Mouse (Mus musculus) lung, postnatal 0 days (tissue): ENCODE data around the gene Angptl8.
A peak's percentile ranks its signal among the peaks of the same experiment; 100 is the strongest.

Experiments
- CTCF ChIP-seq: IDR thresholded peaks from 2 replicates; pipeline ENCODE4 v1.5.1; 2016; ENCODE audit warnings: antibody characterized with exemption, mild to moderate bottlenecking
- EP300 ChIP-seq: IDR thresholded peaks from 2 replicates; pipeline ENCODE4 v1.6.1; 2016; ENCODE audit warnings: antibody characterized with exemption, mild to moderate bottlenecking, control low read depth

DNA sequence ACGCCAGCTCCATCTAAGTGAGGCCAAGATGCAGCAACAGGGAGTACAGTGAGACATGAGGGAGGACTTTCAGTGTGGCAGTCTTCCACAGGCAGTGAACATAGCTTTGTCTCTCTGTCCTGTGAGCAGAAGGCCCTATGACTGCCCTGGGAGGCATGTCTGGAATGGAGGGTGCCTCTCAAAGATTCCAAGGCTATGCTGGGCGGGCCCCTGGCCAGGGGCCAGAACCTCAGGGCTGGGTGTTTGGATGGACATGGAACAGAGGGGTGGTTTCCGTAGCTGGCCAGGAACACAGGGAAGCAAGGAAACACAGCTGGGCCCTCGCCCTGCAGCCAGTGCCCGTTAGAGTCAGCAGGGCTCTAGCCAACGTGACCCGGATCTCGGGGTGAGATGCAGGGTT is 43.4 kb upstream of the Angptl8 start:
- TF ChIP-seq CTCF (peak; percentile 6; the same call in 1 of the 2 replicates), EP300 (peak; percentile 96)
